Mouse (Mus musculus) adrenal gland, postnatal 4 days (tissue): Measurements from ENCODE around the gene Atp1a3. TPM values are rescaled to one million over a fixed set of nuclear protein-coding genes. Genes with fewer than 3 reads are reported as not detected.
"Not testable (repeated sequence)": the region's sequence is repeated elsewhere in the genome, so short reads cannot be mapped to it uniquely, and the experiment has no call there.

Source experiments
- DNase-seq, 2 experiments: peaks; one replicate each; pipeline ENCODE4 v3.0.0; 2021 to 2022; ENCODE audit warnings: low spot score in 2 of 2, mixed read lengths in 2 of 2
- long read RNA-seq, 2 experiments: library from polyadenylated mRNA; stranded (forward); transcript quantifications; one replicate each; pipeline ENCODE4 v2.0.0; 2021
- total RNA-seq, 2 experiments: library from RNA; stranded (reverse); gene quantifications; 2 replicates each; pipeline ENCODE4 v1.2.3; 2021

Gene Atp1a3
- 10 to 100 TPM; 66.4 to 69.0 TPM for total RNA-seq
- long read RNA-seq, experiment 1, transcript Atp1a3-201 (23 exons, 3,621 nt): major isoform, 22 of 52 reads
- long read RNA-seq, experiment 1, partial matches to known transcripts: 28 of 52 reads
- long read RNA-seq, experiment 1, other reads (novel, unspliced or antisense): 2 of 52 reads
- long read RNA-seq, experiment 2, transcript Atp1a3-201 (23 exons, 3,621 nt): major isoform, 41 of 91 reads
- long read RNA-seq, experiment 2, partial matches to known transcripts: 39 of 91 reads
- long read RNA-seq, experiment 2, other reads (novel, unspliced or antisense): 8 of 91 reads

DNA sequence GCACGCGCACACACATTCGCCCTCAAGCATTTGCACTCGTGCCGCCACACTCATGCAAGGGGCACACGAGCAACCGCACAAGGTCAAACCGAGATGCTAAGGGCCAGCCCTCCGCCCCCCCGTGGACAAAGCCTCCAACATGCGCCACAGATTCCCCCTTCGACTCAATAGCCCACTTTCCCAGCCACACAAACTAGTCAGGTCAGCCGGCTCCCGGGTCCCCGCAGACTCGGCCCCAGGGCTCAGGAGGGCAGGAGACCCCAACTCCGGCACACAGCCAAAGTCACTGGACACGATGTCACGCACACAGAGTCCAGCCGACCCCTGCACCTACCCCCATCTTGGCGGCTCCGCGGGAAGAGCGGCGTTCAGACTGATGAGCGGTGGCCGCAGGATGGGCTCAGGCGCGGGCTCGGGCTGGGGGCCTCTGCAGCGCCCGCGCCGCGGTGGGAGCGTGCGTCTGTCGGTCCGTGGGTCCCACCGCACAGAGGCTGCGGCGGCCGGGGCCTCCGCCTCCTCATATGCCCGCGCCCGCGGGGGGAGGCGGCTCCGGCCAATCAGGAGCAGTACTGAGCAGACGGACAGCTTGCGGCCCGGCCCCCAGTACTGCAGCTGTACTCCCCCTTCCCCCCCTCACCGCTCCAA is at the start of gene Atp1a3:
Gene Atp1a3, minus strand, starts transcription at position 538 of the 645 bp plus-strand sequence.
- DNase-seq: peak in 1 of 2 experiments; percentile 36

- DNase-seq: no peak
Measured at GRCm38 (mm10) chr7:25052587-25052986, 46.8 kb upstream of the Atp1a3 start.

- no peak for DNase-seq
Measured at GRCm38 (mm10) chr7:25049295-25049930, 43.7 kb upstream of the Atp1a3 start.

DNA sequence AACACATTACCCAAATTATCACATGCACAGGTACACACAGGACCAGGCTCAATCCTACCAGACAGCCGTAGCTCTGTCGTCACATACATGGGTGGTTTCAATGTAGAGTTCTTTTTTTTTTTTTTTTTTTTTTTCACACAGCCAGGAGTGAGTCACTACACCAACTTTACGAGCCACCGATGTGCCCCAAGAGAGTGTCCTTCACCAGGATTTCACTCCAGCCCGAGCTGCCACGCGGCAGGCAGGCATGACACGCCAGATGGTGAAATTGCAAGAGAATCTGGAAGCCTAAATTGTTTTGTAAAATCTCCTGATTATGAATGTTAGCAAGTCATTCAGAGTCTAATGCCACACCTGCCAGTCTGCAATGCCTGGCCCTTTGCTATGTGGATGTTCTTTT is 41.6 kb upstream of the Atp1a3 start:
- DNase-seq: no peak

DNA sequence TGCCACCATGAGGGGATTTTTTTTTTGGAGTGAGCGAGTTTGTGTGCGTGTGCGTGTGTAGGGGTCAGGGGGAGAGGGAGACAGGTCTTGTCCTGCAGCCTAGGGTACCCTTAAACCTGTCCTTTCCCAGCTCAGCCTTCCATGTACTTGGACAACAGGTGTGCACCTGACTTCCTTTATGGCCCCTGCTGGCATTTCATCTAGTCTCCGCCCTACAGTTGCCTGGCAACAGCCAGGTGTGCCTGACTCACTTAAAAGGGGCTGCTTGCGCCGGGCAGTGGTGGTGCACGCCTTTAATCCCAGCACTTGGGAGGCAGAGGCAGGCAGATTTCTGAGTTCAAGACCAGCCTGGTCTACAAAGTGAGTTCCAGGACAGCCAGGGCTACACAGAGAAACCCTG is 38.8 kb upstream of the Atp1a3 start:
- not testable (repeated sequence) for DNase-seq

DNA sequence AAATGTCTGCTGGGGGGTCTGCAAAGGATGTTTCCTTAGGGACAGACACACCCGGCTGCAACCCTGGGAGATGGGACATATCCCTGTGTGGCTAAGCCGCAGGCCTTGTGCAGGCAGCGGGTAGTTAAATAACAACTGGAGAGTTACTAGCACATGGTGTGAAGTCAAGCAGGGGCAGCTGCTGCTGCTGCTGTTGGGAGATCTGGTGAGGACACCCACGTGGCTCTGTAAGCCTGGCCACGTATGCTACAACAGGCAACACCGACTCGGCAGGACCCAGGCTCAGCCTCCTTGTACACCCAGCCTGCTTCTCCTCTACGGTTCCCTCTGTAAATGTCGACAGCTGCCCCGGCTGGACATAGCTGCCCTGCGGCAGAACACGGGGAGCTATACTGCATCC is 36.2 kb upstream of the Atp1a3 start:
- DNase-seq: no peak

- peak; percentile 39 to 48 for DNase-seq
Measured at GRCm38 (mm10) chr7:25035916-25036315, 30.2 kb upstream of the Atp1a3 start.

GRCm38 (mm10) chr7:25034796-25035195 is 29.0 kb upstream of the Atp1a3 start:
- no peak for DNase-seq

GRCm38 (mm10) chr7:25031528-25031927 is 25.8 kb upstream of the Atp1a3 start:
- no peak for DNase-seq

DNA sequence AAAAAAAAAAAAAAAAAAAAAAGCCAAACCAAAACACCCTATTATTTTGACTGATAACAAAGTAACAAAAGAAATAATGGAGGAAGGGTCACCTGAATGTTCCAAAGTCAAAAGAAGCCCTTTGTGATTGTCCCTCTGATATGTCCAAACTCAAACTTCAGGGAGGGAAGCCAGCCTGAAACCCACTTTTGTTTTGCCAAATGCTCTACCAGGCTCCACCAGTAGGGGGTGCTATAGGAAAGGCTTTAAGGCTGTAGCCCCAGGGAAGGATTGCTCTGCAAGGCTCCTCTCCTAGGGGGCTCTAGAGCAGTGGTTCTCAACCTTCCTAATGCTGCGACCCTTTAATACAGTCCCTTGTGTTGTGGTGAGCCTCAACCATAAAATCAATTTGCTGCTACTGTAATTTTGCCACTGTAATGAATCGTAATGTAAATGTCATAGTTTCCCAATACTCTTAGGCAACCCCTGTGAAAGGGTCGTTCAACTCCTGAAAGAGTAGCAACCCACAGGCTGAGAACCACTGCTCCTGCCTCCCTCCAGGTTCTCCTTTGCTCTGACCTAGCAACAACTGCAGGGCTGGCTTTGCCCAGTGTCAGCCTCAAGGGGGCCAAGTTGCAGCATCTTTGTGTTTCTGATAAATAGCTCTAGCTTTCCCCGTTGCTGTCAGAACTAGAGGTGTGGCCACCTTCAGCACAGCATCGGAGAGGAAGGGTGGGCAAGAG is 24.4 kb upstream of the Atp1a3 start:
- peak; percentile 45 to 62 for DNase-seq

GRCm38 (mm10) chr7:25026452-25026851 is 20.7 kb upstream of the Atp1a3 start:
- DNase-seq: no peak

DNA sequence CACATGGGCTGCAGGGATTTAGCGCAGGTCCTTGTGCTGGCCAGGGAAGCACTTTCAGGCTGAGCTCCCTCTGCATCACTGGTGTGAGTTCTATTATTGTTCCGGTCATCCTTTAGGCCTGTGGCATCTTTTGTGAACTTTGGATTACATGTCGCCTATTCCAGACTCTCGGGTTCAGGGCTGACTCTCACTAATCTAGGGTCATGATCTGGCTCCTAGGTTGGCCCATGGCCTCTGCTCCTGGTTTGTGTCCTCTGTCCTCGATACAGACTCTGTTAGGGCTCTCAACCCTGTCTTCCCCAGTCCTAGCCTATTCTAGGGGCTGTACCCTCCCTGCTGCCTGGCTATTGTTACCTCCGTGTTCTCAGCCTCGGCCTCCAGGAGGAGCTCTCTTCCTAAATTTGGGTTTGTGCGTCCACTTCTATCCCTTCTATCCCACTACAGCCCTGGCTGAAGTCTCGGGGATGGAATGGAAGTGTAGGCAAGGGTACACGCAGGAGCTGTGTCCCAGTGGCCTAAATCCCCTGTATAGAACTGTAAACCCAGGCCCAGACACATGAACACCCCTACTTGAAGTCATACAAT is 20.2 kb upstream of the Atp1a3 start:
- DNase-seq: no peak

DNA sequence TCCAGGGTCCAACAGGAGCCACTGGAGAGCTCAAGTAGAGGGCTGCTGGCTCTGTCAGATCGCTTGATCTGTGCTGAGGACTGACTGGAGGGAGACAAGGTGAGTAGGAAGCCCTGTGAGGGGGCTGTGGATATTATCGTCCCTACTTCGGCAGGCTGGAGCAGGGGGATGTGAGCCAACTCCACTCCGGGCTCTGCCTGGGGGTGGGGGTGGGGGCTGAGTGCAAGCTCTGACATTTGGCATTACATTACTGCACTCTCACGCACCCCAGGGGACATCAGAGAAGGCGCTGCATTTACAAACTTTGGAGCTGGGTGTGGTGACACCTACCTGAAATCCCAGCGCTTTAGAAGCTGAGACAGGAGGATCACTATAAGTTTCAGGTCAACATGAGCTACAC is 5.8 kb upstream of the Atp1a3 start:
- no peak for DNase-seq

DNA sequence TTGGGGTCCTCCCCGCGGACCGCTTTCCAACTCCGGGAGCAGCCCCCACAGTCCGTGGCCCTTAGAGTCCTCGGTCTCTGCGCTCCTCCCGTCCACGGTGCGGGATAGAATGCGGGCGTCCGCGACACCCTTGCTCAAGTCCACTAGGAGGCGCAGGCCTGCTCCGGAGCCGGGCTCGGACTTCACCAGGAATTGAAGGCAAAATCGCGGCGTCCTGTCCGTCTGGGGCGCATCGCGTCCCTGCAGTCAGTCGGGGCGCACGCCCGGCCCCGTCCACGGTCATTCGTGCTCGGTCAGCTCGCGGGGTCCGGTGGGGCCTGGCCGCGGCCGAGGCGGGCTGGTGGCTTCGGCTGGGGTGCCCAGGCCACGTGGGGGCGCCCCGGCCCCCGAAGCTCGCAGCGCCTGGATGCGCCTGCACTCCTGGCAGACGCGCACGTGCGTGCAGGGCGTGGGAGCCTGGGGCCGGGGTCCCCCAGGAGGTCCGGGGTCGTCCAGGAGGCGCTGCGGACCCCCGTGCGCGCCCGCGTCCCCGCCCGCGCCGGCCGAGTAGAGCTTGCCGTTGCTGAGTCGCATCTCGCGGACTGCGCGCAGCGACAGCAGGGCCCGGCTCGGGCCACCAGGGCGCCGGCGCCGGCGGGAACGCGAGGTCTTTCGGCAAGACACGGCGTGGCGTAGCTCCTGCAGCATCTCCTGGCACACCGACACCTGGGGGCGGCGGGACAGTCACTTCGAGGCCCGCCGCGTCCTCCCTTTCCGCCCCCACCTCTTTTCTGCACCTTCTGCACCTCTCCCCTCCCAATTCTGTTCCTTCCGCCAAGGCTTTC is 4.5 kb upstream of the Atp1a3 start:
- DNase-seq: no peak

GRCm38 (mm10) chr7:25009099-25009700 is 3.4 kb upstream of the Atp1a3 start:
- no peak for DNase-seq

- DNase-seq: peak; percentile 56 to 65
Measured at GRCm38 (mm10) chr7:25008635-25009034, 2.9 kb upstream of the Atp1a3 start.

DNA sequence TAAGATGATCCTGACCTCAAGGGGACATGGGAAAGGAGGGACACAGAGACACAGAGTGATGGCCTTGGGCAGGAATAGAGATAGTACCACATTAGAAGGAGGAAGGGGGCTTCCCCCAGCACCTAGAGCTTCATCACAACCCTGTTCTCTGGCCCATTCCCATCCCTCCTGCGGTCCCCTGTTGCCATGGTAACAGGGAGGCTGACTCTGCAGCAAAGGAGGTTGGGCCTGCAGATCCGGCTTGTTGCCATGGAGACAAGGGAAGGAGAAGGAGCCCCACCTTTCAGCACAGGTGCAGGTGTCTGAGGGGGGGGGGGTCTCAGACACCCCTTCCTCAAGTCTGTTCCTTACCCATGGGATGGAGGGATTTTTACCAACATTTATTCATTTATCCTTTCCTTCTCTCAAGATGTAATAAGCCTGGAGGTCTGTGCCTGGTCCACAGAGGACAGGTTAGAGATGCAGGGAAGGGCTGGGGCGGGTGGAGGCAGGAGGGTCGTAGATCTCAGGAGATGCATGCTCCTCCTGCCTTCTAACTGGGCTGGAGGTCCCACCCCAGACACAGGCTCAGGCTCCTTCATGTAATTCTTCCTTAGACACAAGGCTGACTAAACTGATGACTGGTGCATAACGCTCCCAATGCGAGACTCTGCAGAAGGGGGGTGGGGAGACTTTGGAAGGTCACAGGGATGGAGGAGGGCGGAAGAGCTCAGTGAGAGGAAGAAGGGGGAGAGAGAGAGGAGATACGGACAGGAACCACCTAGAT is 2.0 kb upstream of the Atp1a3 start:
- DNase-seq: no peak

DNA sequence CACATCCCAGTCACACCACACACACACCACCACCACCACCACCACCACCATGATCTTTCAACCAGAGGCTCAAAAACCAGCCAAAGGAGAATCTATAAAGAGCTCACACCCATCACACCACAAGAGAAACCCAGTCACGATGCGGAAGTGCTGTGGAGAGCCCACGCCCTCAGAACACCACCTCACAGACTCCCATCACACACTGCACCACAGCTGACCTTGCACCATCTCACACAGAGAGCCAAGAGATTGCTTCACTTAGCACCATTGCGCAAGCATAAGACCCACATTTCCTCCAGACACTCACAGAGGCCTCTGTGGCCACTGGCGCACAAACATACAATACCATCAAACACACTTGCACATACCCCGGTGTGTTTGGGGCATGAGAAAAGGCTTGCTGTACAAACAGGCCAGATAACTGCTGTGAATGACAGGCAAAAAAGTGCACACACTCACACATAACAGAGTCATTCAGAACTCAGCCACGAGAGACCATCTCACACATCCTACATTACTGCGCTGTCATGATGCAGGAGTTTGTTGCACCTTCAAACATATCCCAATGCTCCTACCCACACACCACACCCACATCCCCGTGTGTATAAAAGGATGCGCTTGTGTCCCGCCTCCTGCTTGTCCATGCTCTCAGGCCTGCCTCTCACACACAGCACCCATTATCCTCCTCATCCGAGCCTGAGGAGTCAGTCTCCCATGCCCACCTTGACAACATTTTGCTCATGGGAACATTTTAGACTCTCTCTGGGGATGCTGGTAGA is 1.0 kb upstream of the Atp1a3 start:
- no peak for DNase-seq
